Mouse (Mus musculus) layer of hippocampus, adult 8-10 months (tissue): ENCODE data around the gene Gprc5c. TPM values are rescaled to one million over a fixed set of nuclear protein-coding genes. Genes with fewer than 3 reads are reported as not detected.

Source experiments
- DNase-seq, 2 experiments: peaks; one replicate each; pipeline ENCODE4 v3.0.0; 2022; ENCODE audit warnings: low spot score in 2 of 2
- total RNA-seq, 4 experiments: library from RNA; stranded (reverse); gene quantifications; 2 replicates each; pipeline ENCODE4 v1.2.4; 2022

Gprc5c gene
- total RNA-seq, 4 experiments from 2014 or later: 4.3 to 7.2 (median 4.8) TPM

GRCm38 (mm10) chr11:114833166-114833565, 17.8 kb upstream of the Gprc5c start:
- no peak for DNase-seq

DNA sequence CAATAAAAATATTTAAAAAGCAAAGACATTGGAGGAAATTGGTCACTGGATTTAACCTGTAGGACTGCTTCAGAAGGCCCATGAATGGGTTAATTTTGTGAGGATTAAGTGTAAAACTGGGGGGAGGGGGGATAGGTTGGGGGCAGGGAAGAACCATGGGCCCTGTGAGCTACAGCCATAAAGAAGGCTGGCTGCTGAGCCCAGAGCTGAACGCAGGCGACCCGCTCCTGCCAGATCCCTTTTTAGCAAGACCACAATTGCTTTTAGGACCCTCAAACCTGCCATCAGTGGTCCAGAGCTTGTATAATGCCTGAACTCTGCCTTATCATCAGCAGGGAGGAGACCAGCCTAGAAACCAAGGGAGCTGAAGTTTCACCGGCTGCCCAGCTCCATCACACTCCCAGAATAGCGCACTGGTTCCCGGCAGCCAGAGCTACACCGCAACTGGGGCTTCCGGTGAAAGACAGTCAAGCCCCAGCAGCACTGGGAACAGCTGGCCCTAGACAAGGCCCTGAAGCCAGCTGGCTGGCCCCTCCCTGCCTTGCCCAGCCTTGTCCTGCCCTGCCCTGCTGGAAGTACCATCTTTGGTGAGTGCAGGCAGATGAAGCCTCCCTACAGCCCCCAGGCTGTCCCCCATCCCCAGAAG, 7.0 kb upstream of the Gprc5c start:
- no peak for DNase-seq

- DNase-seq: no peak
Observed at GRCm38 (mm10) chr11:114844464-114845220, 6.3 kb upstream of the Gprc5c start.

DNA sequence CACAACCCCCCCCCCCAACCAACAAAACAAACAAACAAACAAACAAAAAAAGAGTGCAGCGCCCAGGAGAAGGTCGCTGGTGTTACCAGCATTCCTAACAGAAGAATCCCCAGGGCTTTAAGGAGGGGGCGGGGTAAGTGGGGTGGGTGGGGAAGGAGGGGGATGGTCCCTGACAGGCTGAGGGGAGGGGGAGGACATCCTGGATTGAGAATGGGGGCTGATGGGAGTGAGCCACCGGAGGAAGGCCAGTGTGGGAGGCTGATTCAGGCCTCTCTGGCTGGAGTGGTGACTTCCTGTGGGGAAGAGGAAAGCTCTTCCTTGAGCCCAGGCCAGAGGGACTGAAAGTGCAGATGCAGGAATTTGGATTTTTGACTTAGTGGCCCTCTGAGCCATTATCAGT, 4.6 kb upstream of the Gprc5c start:
- no peak for DNase-seq

DNA sequence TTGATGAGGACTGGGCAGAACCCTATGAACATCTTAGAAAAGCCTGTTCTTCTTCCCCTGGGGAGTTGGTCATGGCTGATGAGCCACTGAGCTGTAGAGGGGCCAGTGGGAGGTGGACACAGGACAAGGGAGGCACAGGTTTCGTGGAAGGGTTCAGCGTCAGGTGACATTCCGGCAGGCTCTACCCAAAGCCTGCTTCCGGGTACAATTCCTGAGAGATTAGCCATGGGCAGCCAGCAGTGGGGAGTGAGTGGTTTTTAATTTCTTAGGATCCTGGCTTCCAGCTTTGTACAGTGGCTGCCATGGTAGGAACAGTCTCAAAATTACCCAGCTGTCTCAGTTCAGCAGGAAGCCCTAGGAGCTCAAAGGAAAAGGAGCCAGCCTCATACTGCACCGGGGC, 3.9 kb upstream of the Gprc5c start:
- DNase-seq: no peak

DNA sequence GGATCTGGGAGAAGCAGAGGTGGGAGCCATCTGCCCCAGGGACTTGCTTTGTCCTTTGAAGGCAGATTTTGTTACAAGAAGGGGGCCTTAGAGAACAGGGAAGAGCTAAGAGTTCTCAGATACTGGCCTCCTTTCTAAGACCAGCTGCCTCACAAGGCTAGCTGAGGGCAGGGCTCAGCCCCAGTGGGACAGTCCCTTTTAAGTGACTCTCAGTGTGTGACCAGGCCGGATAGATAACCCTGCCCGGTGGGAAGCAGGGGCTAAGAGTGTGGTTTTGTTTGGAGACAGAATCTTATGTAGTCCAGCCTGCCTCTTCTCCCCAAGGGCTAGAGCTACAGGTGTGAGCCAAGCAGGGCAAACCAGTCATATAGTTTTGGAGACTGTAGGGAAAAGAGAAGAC, 1.4 kb upstream of the Gprc5c start:
- DNase-seq: no peak

DNA sequence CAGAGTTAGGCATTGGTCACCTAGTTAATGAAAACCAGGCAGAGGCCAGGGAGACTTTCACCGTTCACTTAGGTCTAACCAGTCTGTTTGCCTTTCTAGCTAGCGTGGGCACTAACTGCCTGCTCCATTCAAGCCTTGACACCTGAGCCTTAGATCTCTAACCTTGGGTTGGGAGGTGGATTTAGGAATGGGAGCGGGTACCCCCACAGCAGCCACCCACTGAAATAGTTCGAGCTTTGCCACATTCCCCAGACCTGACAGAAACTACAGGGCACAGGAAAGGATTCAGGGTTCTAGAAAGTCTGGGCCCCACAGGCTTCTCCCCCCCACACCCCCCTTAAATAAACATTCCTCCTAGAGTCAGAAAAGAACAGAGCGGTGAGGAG, 893 bp upstream of the Gprc5c start:
- DNase-seq: no peak

DNA sequence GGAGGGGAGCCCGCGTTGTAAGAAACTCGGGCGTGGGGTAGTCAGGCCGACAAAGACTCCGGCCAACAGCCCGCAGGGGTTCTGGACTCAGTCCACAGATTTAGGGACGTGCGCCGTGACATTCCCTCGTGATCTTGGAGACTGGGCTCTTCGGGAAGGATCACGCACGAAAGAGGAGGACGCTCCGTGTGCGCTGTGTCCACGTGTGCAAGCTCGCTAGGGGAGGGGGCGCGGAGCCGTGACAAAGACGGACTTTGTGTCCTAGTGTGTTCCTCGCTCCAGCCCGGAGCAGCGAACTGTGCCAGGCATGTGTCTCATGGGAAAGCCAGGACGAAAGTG, 286 bp downstream of the Gprc5c start:
- peak in 1 of 2 experiments; percentile 16 for DNase-seq

DNA sequence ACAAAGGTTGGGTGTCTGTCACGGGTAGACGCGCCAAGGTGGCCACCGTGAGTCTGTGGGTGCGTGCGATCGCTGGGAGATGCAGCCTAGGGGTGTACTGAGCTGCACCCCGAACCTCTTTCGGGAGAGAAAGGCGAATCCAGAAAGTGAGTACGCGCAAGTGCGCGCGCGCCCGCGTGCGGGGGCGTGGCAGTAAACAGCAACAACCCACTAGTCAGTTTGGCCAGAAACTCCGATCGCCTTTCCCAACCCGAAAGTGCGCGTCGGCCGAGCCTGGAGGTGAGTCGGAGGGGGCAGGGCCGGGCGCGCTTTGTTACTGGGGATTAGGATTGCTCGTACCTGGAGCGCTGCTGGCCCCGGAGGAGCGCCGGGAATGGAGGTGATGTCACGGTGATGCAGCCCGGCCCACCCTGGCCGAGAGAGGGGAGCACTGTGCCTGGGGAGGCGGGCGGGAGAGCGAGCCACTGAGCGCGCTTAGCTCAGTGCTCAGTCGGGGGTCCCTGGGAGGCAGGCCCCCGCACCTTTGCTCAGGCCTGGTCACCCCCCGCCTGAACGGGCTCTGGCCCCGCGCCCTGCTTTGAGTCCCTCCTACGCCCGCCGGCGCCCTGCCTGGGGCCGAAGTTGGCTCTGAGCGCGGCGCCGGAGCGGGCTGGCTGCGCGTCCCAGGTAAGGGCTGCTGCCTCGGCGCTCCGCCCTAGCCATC, 807 bp downstream of the Gprc5c start:
- peak in 1 of 2 experiments; percentile 10 for DNase-seq

GRCm38 (mm10) chr11:114852311-114853173, 1.6 kb downstream of the Gprc5c start:
- DNase-seq: no peak

GRCm38 (mm10) chr11:114853174-114853838, 2.4 kb downstream of the Gprc5c start:
- DNase-seq: no peak

DNA sequence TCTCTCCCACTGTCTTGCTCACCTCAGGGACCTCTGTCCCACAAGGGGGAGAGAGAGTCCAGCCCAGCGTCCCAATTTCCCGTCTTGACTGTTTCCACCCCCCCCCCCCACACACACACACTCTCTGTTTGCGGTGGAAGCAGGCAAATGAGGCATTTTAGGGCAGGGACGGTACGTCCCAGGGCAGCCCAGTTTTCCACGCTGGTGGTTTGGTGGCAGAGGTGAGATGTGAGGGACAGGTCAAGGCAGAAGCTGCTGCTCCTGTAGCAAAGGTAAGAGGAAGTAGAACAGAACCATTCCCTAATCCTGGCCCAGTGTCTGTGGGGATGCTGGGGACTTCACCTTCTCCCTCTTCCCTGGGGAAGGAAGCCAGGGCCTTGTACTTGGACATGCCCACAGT, 3.6 kb downstream of the Gprc5c start:
- DNase-seq: no peak

GRCm38 (mm10) chr11:114856125-114856524, 5.2 kb downstream of the Gprc5c start:
- no peak for DNase-seq

- DNase-seq: no peak
Observed at GRCm38 (mm10) chr11:114858641-114859040, 7.7 kb downstream of the Gprc5c start.

DNA sequence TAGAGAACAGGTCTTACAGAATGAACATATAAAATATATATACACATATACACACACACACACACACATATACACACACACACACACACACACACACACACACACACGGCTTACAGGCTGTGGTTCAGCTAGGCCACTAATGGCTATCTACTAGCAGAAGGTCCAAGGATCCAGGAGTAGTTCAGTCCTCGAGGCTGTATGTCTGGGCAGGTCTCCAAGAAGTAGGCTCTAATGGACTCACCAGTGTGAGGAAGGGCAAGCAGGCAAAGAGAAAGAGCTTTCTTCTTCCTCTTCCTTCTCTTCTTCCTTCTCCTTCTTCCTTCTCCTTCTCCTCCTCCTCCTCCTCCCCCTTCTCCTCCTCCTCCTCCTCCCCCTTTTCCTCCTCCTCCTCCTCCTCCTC, 10.1 kb downstream of the Gprc5c start:
- no peak for DNase-seq

DNA sequence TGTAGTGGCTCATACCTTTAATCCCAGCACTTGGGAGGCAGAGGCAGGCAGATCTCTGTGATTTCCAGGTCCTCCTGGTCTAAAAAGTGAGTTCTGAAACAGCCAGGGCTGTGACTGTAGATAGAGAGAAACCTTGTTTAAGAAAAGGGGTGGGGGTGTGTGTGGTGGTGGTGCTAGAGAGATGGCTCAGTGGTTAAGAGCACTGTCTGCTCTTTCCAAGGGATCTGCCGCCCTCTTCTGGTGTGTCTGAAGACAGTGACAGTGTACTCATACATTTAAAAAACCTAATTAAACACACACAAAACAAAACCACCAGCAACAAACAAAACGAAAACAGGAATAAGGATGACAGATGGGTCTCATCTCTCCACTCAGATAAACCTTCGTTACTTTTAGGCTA, 11.7 kb downstream of the Gprc5c start:
- no peak for DNase-seq

DNA sequence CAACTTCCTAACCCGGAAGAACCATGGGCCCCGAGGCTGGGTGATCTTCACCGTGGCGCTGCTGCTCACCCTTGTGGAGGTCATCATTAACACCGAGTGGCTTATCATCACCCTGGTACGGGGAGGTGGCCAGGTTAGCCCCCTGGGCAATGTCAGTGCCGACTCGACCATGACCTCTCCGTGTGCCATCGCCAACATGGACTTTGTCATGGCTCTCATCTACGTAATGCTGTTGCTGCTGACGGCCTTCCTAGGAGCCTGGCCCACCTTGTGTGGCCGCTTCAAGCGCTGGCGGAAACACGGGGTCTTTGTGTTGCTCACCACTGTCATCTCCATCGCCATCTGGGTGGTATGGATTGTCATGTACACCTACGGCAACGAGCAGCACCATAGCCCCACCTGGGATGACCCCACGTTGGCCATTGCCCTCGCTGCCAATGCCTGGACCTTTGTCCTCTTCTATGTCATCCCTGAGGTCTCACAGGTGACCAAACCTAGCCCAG, 13.0 kb downstream of the Gprc5c start:
- no peak for DNase-seq

GRCm38 (mm10) chr11:114865999-114866398, 15.0 kb downstream of the Gprc5c start:
- DNase-seq: no peak

GRCm38 (mm10) chr11:114866486-114867360, 15.8 kb downstream of the Gprc5c start:
- no peak for DNase-seq
